Mouse (Mus musculus): ENCODE results near the gene Efna5. TPM values are rescaled to one million over a fixed set of nuclear protein-coding genes. Genes with fewer than 3 reads are reported as not detected.

Gene Efna5
- polyA plus RNA-seq, 1 experiment from 2014 or later: 26.9 TPM

DNA sequence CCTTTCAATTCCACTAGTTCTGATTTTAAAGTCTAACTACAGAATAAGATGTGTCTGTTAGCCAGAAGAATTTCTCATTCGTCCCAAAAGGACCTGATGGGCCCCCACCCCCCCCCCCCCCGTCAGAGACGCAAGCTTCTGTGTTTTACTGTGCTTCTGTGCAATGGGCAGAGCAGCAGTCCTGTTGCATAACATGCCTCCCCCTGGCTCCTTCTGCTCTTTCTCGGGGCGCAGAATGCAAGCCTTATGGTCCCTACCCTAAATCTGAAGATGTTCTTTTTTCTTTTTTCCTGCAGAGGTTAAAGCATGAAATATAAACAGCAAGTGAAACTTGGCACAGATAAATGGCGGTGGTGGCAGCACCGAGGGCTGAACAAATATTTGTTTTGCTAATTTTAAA, 224.5 kb downstream of the Efna5 start:
- Histone ChIP-seq H3K9ac (replicated peaks; ENCODE audit: low read length) (no peak overlapping the region), H3K4me1 (ENCODE audit: insufficient read depth, low read length) (peaks cover 8% of the 10 kb centered on the region; the same call in 1 of the 2 replicates), H3K27me3 (ENCODE audit: insufficient read depth, low read length) (no peaks in the 10 kb centered on the region), H3K4me2 (replicated peaks; ENCODE audit: low read depth, low read length) (no peak overlapping the region; the same call in 1 of the 2 replicates), H3K4me3 (ENCODE audit: low read length) (no peak overlapping the region), H3K27ac (ENCODE audit: low read length) (no peak overlapping the region), H3K9me3 (ENCODE audit: low read length) (no peaks in the 10 kb centered on the region), H3K36me3 (ENCODE audit: insufficient read depth, low read length) (no peaks in the 10 kb centered on the region)
- ATAC-seq (ENCODE audit: low FRiP score, low TSS enrichment): no peak
- WGBS: 40% methylated on average over 7 of the region's 7 CpGs

- no peak overlapping the region for H3K4me2 ChIP-seq (replicated peaks; ENCODE audit: low read depth, low read length)
- H3K4me3 ChIP-seq (ENCODE audit: low read length): no peak overlapping the region
- H3K27ac ChIP-seq (ENCODE audit: low read length): no peak overlapping the region
- no peaks in the 10 kb centered on the region for H3K9me3 ChIP-seq (ENCODE audit: low read length)
- no peaks in the 10 kb centered on the region for H3K36me3 ChIP-seq (ENCODE audit: insufficient read depth, low read length)
- WGBS: 60% methylated on average over 16 of the region's 16 CpGs
- ATAC-seq (ENCODE audit: low FRiP score, low TSS enrichment): no peak
- H3K9ac ChIP-seq (replicated peaks; ENCODE audit: low read length): no peak overlapping the region
- peaks cover 10% of the 10 kb centered on the region; the same call in 1 of the 2 replicates for H3K4me1 ChIP-seq (ENCODE audit: insufficient read depth, low read length)
- no peaks in the 10 kb centered on the region for H3K27me3 ChIP-seq (ENCODE audit: insufficient read depth, low read length)
Measured at GRCm38 (mm10) chr17:62655819-62656355, 225.2 kb downstream of the Efna5 start.

- 79% methylated on average over 6 of the region's 6 CpGs for WGBS
- no peak overlapping the region for H3K4me3 ChIP-seq (ENCODE audit: low read length)
- no peak overlapping the region for H3K4me2 ChIP-seq (replicated peaks; ENCODE audit: low read depth, low read length)
- no peaks in the 10 kb centered on the region for H3K36me3 ChIP-seq (ENCODE audit: insufficient read depth, low read length)
- no peak overlapping the region for H3K9ac ChIP-seq (replicated peaks; ENCODE audit: low read length)
- no peaks in the 10 kb centered on the region for H3K27me3 ChIP-seq (ENCODE audit: insufficient read depth, low read length)
- ATAC-seq (ENCODE audit: low FRiP score, low TSS enrichment): no peak
- no peak overlapping the region for H3K27ac ChIP-seq (ENCODE audit: low read length)
- H3K4me1 ChIP-seq (ENCODE audit: insufficient read depth, low read length): 0 out of 2 replicates have a peak, but pooled peaks cover 6% of the 10 kb centered on the region
- H3K9me3 ChIP-seq (ENCODE audit: low read length): no peaks in the 10 kb centered on the region
Measured at GRCm38 (mm10) chr17:62652451-62652850, 228.7 kb downstream of the Efna5 start.

DNA sequence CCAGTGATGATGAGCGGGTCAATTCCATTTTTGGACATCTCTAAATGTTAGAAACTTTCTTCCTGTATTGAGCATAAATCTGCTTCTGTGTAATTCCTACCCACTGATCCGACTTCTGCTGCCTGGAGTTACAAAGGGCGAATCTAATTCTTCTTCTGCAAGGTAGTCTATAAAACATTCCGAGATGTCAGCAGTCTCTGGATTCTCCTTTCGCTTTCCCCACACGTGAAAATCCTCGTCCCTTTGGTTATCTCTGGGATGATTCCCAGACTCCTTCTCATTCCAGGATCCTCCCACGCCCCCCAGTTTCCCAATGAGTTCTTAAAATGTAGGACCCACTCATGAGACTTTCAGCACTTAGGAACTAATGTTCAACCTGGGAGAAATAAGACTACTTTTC, 229.4 kb downstream of the Efna5 start:
- WGBS: 51% methylated on average over 8 of the region's 8 CpGs
- Histone ChIP-seq H3K4me2 (replicated peaks; ENCODE audit: low read depth, low read length) (0 out of 2 replicates have a peak overlapping the region, but pooled peaks have one; percentile 8), H3K9me3 (ENCODE audit: low read length) (no peaks in the 10 kb centered on the region), H3K27me3 (ENCODE audit: insufficient read depth, low read length) (no peaks in the 10 kb centered on the region), H3K27ac (ENCODE audit: low read length) (no peak overlapping the region), H3K4me3 (ENCODE audit: low read length) (no peak overlapping the region), H3K9ac (replicated peaks; ENCODE audit: low read length) (no peak overlapping the region), H3K4me1 (ENCODE audit: insufficient read depth, low read length) (0 out of 2 replicates have a peak, but pooled peaks cover 6% of the 10 kb centered on the region), H3K36me3 (ENCODE audit: insufficient read depth, low read length) (no peaks in the 10 kb centered on the region)
- ATAC-seq (ENCODE audit: low FRiP score, low TSS enrichment): no peak

- H3K9ac ChIP-seq (replicated peaks; ENCODE audit: low read length): no peak overlapping the region
- no peaks in the 10 kb centered on the region for H3K27me3 ChIP-seq (ENCODE audit: insufficient read depth, low read length)
- no peak for ATAC-seq (ENCODE audit: low FRiP score, low TSS enrichment)
- H3K4me2 ChIP-seq (replicated peaks; ENCODE audit: low read depth, low read length): no peak overlapping the region
- 0 out of 2 replicates have a peak, but pooled peaks cover 4% of the 10 kb centered on the region for H3K4me1 ChIP-seq (ENCODE audit: insufficient read depth, low read length)
- H3K4me3 ChIP-seq (ENCODE audit: low read length): no peak overlapping the region
- no peak overlapping the region for H3K27ac ChIP-seq (ENCODE audit: low read length)
- no peaks in the 10 kb centered on the region for H3K9me3 ChIP-seq (ENCODE audit: low read length)
- no peaks in the 10 kb centered on the region for H3K36me3 ChIP-seq (ENCODE audit: insufficient read depth, low read length)
- WGBS: 81% methylated on average over 10 of the region's 10 CpGs
Measured at GRCm38 (mm10) chr17:62649293-62649950, 231.7 kb downstream of the Efna5 start.

GRCm38 (mm10) chr17:62646836-62647235, 234.3 kb downstream of the Efna5 start:
- H3K27me3 ChIP-seq (ENCODE audit: insufficient read depth, low read length): no peaks in the 10 kb centered on the region
- H3K36me3 ChIP-seq (ENCODE audit: insufficient read depth, low read length): no peaks in the 10 kb centered on the region
- 94% methylated on average over 8 of the region's 8 CpGs for WGBS
- no peak overlapping the region for H3K9ac ChIP-seq (replicated peaks; ENCODE audit: low read length)
- no peak overlapping the region for H3K27ac ChIP-seq (ENCODE audit: low read length)
- H3K9me3 ChIP-seq (ENCODE audit: low read length): no peaks in the 10 kb centered on the region
- H3K4me2 ChIP-seq (replicated peaks; ENCODE audit: low read depth, low read length): no peak overlapping the region
- H3K4me3 ChIP-seq (ENCODE audit: low read length): no peak overlapping the region
- H3K4me1 ChIP-seq (ENCODE audit: insufficient read depth, low read length): 0 out of 2 replicates have a peak, but pooled peaks cover 4% of the 10 kb centered on the region
- no peak for ATAC-seq (ENCODE audit: low FRiP score, low TSS enrichment)

DNA sequence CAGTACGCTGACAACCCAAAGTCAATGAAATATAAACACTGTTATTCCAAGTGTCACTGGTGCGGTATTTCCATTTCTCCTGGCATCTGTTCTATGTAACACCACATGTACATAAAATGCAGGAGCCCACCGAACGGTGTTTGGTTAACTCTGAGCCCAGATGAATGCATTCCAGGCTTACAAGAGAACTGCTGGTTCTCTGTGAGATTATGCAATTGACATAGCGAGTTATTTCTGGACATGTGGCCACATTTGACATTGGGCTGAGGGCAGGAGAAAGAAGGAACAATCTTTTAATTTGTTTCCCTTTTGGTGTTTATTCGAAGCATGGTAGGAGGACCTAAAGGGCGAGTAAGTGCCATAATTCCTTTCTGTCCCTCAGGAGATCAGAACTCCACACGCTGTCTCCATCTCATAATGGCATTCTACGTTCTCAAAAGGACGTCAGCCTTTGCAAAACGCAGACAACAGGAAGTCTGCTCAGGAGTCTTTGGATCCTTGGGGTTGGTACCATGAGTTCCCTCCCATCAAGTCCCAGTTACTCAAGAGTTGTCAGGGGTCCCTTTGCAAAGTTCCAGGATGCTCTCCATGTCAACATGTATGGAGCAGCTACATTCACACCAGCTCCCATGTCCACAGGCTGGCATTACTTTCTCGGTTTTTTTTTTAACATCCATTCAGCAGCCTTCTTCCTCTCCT, 238.5 kb downstream of the Efna5 start:
- Histone ChIP-seq H3K9me3 (ENCODE audit: low read length) (no peaks in the 10 kb centered on the region), H3K36me3 (ENCODE audit: insufficient read depth, low read length) (no peaks in the 10 kb centered on the region), H3K4me1 (ENCODE audit: insufficient read depth, low read length) (no peaks in the 10 kb centered on the region), H3K27me3 (ENCODE audit: insufficient read depth, low read length) (no peaks in the 10 kb centered on the region), H3K4me3 (ENCODE audit: low read length) (no peak overlapping the region), H3K9ac (replicated peaks; ENCODE audit: low read length) (no peak overlapping the region), H3K27ac (ENCODE audit: low read length) (no peak overlapping the region), H3K4me2 (replicated peaks; ENCODE audit: low read depth, low read length) (no peak overlapping the region)
- 69% methylated on average over 12 of the region's 12 CpGs for WGBS
- no peak for ATAC-seq (ENCODE audit: low FRiP score, low TSS enrichment)

- 86% methylated on average over 6 of the region's 6 CpGs for WGBS
- no peaks in the 10 kb centered on the region for H3K4me1 ChIP-seq (ENCODE audit: insufficient read depth, low read length)
- no peak overlapping the region for H3K4me3 ChIP-seq (ENCODE audit: low read length)
- no peaks in the 10 kb centered on the region for H3K36me3 ChIP-seq (ENCODE audit: insufficient read depth, low read length)
- no peak overlapping the region for H3K27ac ChIP-seq (ENCODE audit: low read length)
- H3K4me2 ChIP-seq (replicated peaks; ENCODE audit: low read depth, low read length): no peak overlapping the region
- no peaks in the 10 kb centered on the region for H3K9me3 ChIP-seq (ENCODE audit: low read length)
- H3K9ac ChIP-seq (replicated peaks; ENCODE audit: low read length): no peak overlapping the region
- ATAC-seq (ENCODE audit: low FRiP score, low TSS enrichment): no peak
- H3K27me3 ChIP-seq (ENCODE audit: insufficient read depth, low read length): no peaks in the 10 kb centered on the region
Measured at GRCm38 (mm10) chr17:62640654-62641053, 240.5 kb downstream of the Efna5 start.

GRCm38 (mm10) chr17:62636896-62637295, 244.2 kb downstream of the Efna5 start:
- H3K9ac ChIP-seq (replicated peaks; ENCODE audit: low read length): no peak overlapping the region
- no peak overlapping the region for H3K4me2 ChIP-seq (replicated peaks; ENCODE audit: low read depth, low read length)
- H3K4me3 ChIP-seq (ENCODE audit: low read length): no peak overlapping the region
- H3K36me3 ChIP-seq (ENCODE audit: insufficient read depth, low read length): no peaks in the 10 kb centered on the region
- no peak overlapping the region for H3K27ac ChIP-seq (ENCODE audit: low read length)
- ATAC-seq (ENCODE audit: low FRiP score, low TSS enrichment): no peak
- WGBS: 89% methylated on average over 7 of the region's 7 CpGs
- H3K9me3 ChIP-seq (ENCODE audit: low read length): no peaks in the 10 kb centered on the region
- H3K4me1 ChIP-seq (ENCODE audit: insufficient read depth, low read length): no peaks in the 10 kb centered on the region
- no peaks in the 10 kb centered on the region for H3K27me3 ChIP-seq (ENCODE audit: insufficient read depth, low read length)

DNA sequence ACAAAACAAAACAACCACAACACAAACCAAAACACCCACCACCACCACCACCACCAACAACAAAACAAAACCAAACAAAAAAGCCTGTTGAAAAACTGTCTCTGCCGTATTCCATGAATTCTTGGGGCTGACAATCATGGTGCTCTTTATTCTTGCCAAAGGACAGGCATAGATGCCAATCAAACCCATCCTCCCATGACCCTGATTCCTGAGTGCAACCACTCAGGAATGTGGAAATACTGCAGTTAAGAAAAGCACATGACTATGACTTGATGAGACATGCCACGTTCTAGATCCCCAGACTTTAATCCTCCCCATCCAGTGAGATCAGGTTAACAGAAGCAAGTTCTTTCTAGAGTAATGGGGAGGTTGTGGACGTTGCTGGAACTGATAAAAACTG, 246.2 kb downstream of the Efna5 start:
- no peak overlapping the region for H3K4me2 ChIP-seq (replicated peaks; ENCODE audit: low read depth, low read length)
- no peaks in the 10 kb centered on the region for H3K9me3 ChIP-seq (ENCODE audit: low read length)
- no peak overlapping the region for H3K9ac ChIP-seq (replicated peaks; ENCODE audit: low read length)
- no peak overlapping the region for H3K27ac ChIP-seq (ENCODE audit: low read length)
- no peak for ATAC-seq (ENCODE audit: low FRiP score, low TSS enrichment)
- no peak overlapping the region for H3K4me3 ChIP-seq (ENCODE audit: low read length)
- H3K36me3 ChIP-seq (ENCODE audit: insufficient read depth, low read length): no peaks in the 10 kb centered on the region
- 63% methylated on average over 3 of the region's 3 CpGs for WGBS
- no peaks in the 10 kb centered on the region for H3K27me3 ChIP-seq (ENCODE audit: insufficient read depth, low read length)
- no peaks in the 10 kb centered on the region for H3K4me1 ChIP-seq (ENCODE audit: insufficient read depth, low read length)

Data from kidney, embryonic 16.5 days (tissue).